ENCODE assay signal across 8 mouse cellular contexts in the genomic region with DNA sequence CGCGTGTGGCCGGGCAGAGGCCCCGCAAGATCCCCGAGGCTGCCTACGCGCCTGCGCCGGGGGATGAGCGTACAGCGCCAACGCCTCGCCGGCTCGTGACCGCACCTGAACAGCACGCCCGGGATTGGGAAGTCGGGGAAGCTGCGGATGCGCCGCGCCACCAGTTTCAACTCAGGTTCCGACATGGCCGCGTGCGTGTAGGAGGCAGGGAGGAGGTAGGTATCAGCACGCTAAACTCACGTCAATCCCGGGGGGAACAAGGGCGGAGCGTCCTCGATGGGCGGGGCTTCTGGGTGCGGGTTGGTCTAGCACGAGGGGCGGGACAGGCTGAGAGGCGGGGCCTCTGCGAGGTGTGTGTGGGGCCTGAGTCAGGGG. TPM values are rescaled to one million over a fixed set of nuclear protein-coding genes. Genes with fewer than 3 reads are reported as not detected.
DNase-seq lines count a peak whose midpoint lies in the region; ATAC-seq lines count a peak whose summit lies in the region.

Gene Aprt (minus strand): TSS at position 262 of the 375 bp plus-strand sequence.

- peaks cover 35% of the 10 kb centered on the region for H3K4me1 ChIP-seq in intestine, embryonic 14.5 days (replicated peaks; ENCODE audit: control insufficient read depth, insufficient read depth, low read length)

- peak within 1 kb of the TSS; percentile 71 for H3K4me3 ChIP-seq in intestine, embryonic 14.5 days (ENCODE audit: low read depth, low read length)

- under 1% methylated on average over 39 of the region's 39 CpGs for WGBS in intestine, embryonic 14.5 days

- ATAC-seq in intestine, embryonic 14.5 days (replicated peaks; ENCODE audit: low FRiP score, low TSS enrichment, low read depth), result peak; percentile 87

- peak within 1 kb of the TSS; percentile 80 for H3K4me2 ChIP-seq in intestine, embryonic 14.5 days (ENCODE audit: low read length)

- no peaks in the 10 kb centered on the region for H3K9me3 ChIP-seq in intestine, embryonic 14.5 days (ENCODE audit: control insufficient read depth, low read length)

- H3K27ac ChIP-seq in intestine, embryonic 14.5 days (ENCODE audit: low read depth), result peak within 1 kb of the TSS; percentile 79

- H3K36me3 ChIP-seq in intestine, embryonic 14.5 days (ENCODE audit: control insufficient read depth, insufficient read depth, low read length), result peaks cover 22% of the 10 kb centered on the region

- H3K27me3 ChIP-seq in intestine, embryonic 14.5 days (replicated peaks; ENCODE audit: control insufficient read depth, insufficient read depth, low read length), result no peaks in the 10 kb centered on the region

- intact Hi-C loops in left cerebral cortex, postnatal 14 days (cut with DNase I), result no loop called here

- peak; percentile 92 to 93 for DNase-seq in adrenal gland, adult 18-20 months (ENCODE audit: low spot score in 2 of 2)
- peak; percentile 96 for DNase-seq in embryo, embryonic 11 days
- peak; percentile 90 for DNase-seq in gastrocnemius, postnatal 25 days
- DNase-seq in intestine, embryonic 14.5 days (ENCODE audit: low spot score), result peak; percentile 99
- peak; percentile 91 to 94 for DNase-seq in left cerebral cortex, postnatal 14 days (ENCODE audit: low spot score in 2 of 2)
- peak; percentile 93 for DNase-seq in mesoderm, embryonic 11.5 days (ENCODE audit: low read depth, low spot score)
- peak; percentile 93 to 95 for DNase-seq in right cerebral cortex, postnatal 36 days (ENCODE audit: low spot score in 2 of 2)
- DNase-seq in yolk sac, embryonic 10.5 days (ENCODE audit: low spot score), result peak; percentile 99

- H3K9ac ChIP-seq in intestine, embryonic 14.5 days (ENCODE audit: low read length), result peak within 1 kb of the TSS; percentile 89

RNA-seq across cellular contexts. Expression of gene Aprt, which starts in this region (rescaled TPM):
- total RNA-seq in adrenal gland, adult 18-20 months (2021), result 10 to 100 TPM; 71.3 to 71.7 TPM
- 10 to 100 TPM; 35.7 to 36.9 TPM for total RNA-seq in gastrocnemius, postnatal 25 days (2021)
- 580 and 583 TPM in 2 replicates for polyA plus RNA-seq in intestine, embryonic 14.5 days (2014; fragmentation: Nextera tagmentation; extraction: Ambion mirVana)
- total RNA-seq in left cerebral cortex, postnatal 14 days (2021), result 10 to 100 TPM; 73.7 to 81.1 TPM

Comparison
In these comparisons a context has a peak if more than half of its experiments do, and no peak if none do; other contexts are left out.
1. Peak in every context shown above with its lines: DNase-seq, ATAC-seq, H3K4me3 ChIP-seq and H3K27ac ChIP-seq.